Comparison of ENCODE assay signal across 9 mouse cellular contexts in genomic region chr7:130260060-130260459, GRCm38 (mm10).
DNase-seq lines count a peak whose midpoint lies in the region; ATAC-seq lines count a peak whose summit lies in the region.
"Had no signal": no experiment of that assay in that cellular context is flagged by ENCODE, and none has a peak within 500 bp of the region (broad histone marks: within the 10 kb centered on the region; RNA-seq: fewer than 3 reads in every experiment).

No protein-coding gene starts in this region.

- H3K9ac ChIP-seq in limb, embryonic 15.5 days: no peak overlapping the region
- H3K9ac ChIP-seq: liver, embryonic 13.5 days had no signal

- WGBS in limb, embryonic 15.5 days: 9% methylated on average over 5 of the region's 5 CpGs

- no peaks in the 10 kb centered on the region for H3K36me3 ChIP-seq in limb, embryonic 15.5 days
- H3K36me3 ChIP-seq: liver, embryonic 13.5 days had no signal

- H3K4me3 ChIP-seq in limb, embryonic 15.5 days: peak overlapping the region; percentile 79; the same call in 1 of the 2 replicates
- H3K4me3 ChIP-seq: liver, embryonic 13.5 days had no signal

- H3K27me3 ChIP-seq in limb, embryonic 15.5 days: peaks cover 4% of the 10 kb centered on the region; the same call in 1 of the 2 replicates

- no peak for ATAC-seq in limb, embryonic 15.5 days (ENCODE audit: insufficient number of reproducible peaks, low FRiP score, low TSS enrichment, low read depth)

- peak; percentile 15 to 29 for DNase-seq in frontal cortex, postnatal 36 days (ENCODE audit: low spot score in 2 of 2)
- no peak for DNase-seq in frontal cortex, postnatal 14 days (ENCODE audit: low spot score in 2 of 2)
- DNase-seq in right cerebral cortex, postnatal 10 days (ENCODE audit: low spot score in 2 of 2): peak; percentile 40 to 41
- DNase-seq in right cerebral cortex, adult 18-20 months: no peak
- DNase-seq in urinary bladder, adult 2 months (ENCODE audit: low spot score): no peak
- no peak for DNase-seq in retina, postnatal 1 day
- no peak for DNase-seq in urinary bladder, postnatal 36 days (ENCODE audit: low spot score in 2 of 2)
- DNase-seq: liver, embryonic 13.5 days had no signal

- no peaks in the 10 kb centered on the region for H3K9me3 ChIP-seq in limb, embryonic 15.5 days
- H3K9me3 ChIP-seq: liver, embryonic 13.5 days had no signal

- peak overlapping the region; percentile 83 for H3K4me2 ChIP-seq in limb, embryonic 15.5 days
- H3K4me2 ChIP-seq: liver, embryonic 13.5 days had no signal

- peaks cover 60% of the 10 kb centered on the region for H3K4me1 ChIP-seq in limb, embryonic 15.5 days

- peak overlapping the region; percentile 76 for H3K27ac ChIP-seq in limb, embryonic 15.5 days
- H3K27ac ChIP-seq: liver, embryonic 13.5 days had no signal

Comparison
In these comparisons a context has a peak if more than half of its experiments do, and no peak if none do; other contexts are left out.
1. DNase-seq: peak in frontal cortex, postnatal 36 days (2 of 2) and right cerebral cortex, postnatal 10 days (2 of 2); none in frontal cortex, postnatal 14 days (0 of 2), right cerebral cortex, adult 18-20 months (single experiment), urinary bladder, adult 2 months (single experiment), retina, postnatal 1 day (single experiment) and urinary bladder, postnatal 36 days (0 of 2).